Mouse (Mus musculus): ENCODE results near the gene Wnt4. TPM values are rescaled to one million over a fixed set of nuclear protein-coding genes. Genes with fewer than 3 reads are reported as not detected.

The Wnt4 gene
- polyA plus RNA-seq, 1 experiment from 2014 or later, result 1.9 TPM

DNA sequence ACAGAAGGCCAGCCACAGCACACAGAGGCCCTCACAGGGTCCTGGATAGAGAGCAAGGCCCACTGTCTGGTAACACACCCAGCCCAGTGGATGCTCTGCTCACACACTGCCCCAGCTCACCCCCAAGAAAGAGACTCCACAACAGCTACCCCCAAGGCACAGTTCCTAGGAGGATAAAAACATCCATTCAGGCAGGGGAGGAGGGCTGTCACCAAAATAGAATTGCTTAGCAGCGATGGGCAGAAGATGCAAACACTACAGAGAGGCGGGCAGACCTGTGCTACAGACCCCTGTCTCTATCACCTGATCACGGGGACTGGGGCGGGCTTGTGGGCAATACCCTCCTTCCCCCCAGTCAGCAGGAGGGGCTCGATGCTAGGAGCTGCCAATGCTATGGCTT lies 17.2 kb downstream of the Wnt4 start:
- Histone ChIP-seq H3K9ac (no peak overlapping the region), H3K36me3 (no peaks in the 10 kb centered on the region), H3K4me1 (no peaks in the 10 kb centered on the region), H3K4me3 (no peak overlapping the region), H3K27me3 (no peaks in the 10 kb centered on the region), H3K9me3 (no peaks in the 10 kb centered on the region), H3K4me2 (no peak overlapping the region), H3K27ac (no peak overlapping the region)
- ATAC-seq (ENCODE audit: borderline replicate concordance, extremely low read depth, low FRiP score, low TSS enrichment), result no peak
- WGBS, result 73% methylated on average over 5 of the region's 5 CpGs

DNA sequence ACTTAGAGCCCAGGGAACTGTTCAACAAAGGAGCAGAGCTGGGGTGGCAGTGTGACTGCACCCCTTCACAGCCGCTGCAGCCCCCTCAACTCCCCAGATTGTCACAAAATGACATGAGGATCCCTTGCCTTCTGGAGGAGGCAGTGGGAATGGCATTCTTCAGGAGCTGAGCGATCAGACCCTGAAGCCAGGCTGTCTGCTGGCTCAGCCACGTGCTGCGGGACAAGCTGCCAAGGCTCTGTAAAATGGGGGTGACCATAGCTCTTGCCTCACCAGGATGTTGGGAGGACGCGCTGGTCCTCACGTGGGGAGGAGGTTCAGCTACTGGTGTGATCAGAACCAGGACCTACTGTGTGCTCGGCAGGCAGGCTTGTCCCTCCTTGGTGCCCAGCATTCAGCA lies 17.7 kb downstream of the Wnt4 start:
- Histone ChIP-seq H3K4me2 (no peak overlapping the region), H3K4me3 (no peak overlapping the region), H3K4me1 (no peaks in the 10 kb centered on the region), H3K36me3 (no peaks in the 10 kb centered on the region), H3K27me3 (no peaks in the 10 kb centered on the region), H3K27ac (no peak overlapping the region), H3K9ac (no peak overlapping the region), H3K9me3 (no peaks in the 10 kb centered on the region)
- ATAC-seq (ENCODE audit: borderline replicate concordance, extremely low read depth, low FRiP score, low TSS enrichment), result no peak
- WGBS, result 79% methylated on average over 8 of the region's 8 CpGs

DNA sequence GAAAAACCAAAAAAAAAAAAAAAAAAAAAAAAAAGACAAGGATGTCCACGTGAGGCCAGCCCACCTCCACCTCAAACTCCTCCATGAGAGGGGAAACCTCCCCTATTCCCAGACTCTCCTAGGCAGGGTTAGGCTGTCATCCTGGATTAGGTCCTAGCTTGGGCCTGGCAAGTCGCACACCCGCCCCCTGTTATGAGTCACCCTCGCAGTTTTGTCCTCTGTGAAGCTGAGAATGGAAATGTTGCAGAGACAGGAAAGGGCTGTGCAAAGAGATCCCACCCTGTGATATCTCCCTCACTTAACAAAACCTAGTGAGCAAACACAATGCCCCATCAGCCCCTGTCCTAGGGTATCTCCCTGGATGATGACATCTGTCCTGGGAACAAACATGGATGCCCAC lies 20.3 kb downstream of the Wnt4 start:
- Histone ChIP-seq H3K9ac (no peak overlapping the region), H3K4me2 (no peak overlapping the region), H3K9me3 (no peaks in the 10 kb centered on the region), H3K27ac (no peak overlapping the region), H3K4me3 (no peak overlapping the region), H3K36me3 (no peaks in the 10 kb centered on the region), H3K4me1 (no peaks in the 10 kb centered on the region), H3K27me3 (no peaks in the 10 kb centered on the region)
- WGBS, result 80% methylated on average over 4 of the region's 4 CpGs
- ATAC-seq (ENCODE audit: borderline replicate concordance, extremely low read depth, low FRiP score, low TSS enrichment), result no peak

DNA sequence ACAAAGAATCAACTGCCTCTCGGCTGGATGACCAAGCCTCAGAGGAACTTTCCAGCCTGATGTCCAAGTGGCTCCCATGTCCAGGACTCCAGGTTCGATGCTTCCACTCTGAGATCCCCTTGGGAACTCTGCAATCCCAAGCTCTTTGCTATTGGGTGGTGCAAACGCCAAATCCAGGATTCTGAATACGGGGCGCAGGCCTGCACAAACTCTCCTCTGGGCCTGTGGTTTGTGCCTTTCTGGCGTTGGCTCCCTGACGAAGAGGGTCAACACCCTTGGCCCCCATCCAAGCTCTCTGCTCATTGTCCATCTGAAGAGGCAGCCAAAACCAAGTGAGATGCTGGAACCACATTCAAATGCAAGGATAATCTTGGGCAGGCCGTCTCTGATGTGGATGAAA lies 21.1 kb downstream of the Wnt4 start:
- Histone ChIP-seq H3K4me3 (no peak overlapping the region), H3K4me2 (no peak overlapping the region), H3K4me1 (no peaks in the 10 kb centered on the region), H3K27me3 (no peaks in the 10 kb centered on the region), H3K27ac (no peak overlapping the region), H3K9me3 (no peaks in the 10 kb centered on the region), H3K36me3 (no peaks in the 10 kb centered on the region), H3K9ac (no peak overlapping the region)
- 68% methylated on average over 8 of the region's 8 CpGs for WGBS
- ATAC-seq (ENCODE audit: borderline replicate concordance, extremely low read depth, low FRiP score, low TSS enrichment), result no peak

DNA sequence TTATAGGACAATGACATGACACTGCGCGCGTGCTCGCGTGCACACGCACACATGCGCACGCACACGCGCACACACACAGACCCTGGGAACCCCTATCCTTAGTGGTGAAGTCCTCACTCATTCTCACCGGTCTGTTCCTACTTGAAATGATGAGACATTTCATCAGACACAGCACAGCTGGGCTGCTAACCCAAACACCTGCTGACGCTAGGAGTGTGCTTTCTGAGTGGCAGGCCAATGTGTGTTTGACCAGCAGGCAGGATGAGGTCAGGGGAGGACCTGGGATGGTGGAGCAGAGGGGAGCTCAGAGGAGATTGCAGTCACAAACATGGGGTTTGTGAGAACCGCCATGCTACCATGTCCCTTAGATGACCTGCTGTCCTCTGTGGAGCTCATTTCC lies 22.9 kb downstream of the Wnt4 start:
- H3K36me3 ChIP-seq, result no peaks in the 10 kb centered on the region
- no peaks in the 10 kb centered on the region for H3K9me3 ChIP-seq
- no peak overlapping the region for H3K27ac ChIP-seq
- no peak overlapping the region for H3K4me2 ChIP-seq
- no peak overlapping the region for H3K9ac ChIP-seq
- H3K27me3 ChIP-seq, result no peaks in the 10 kb centered on the region
- no peak for ATAC-seq (ENCODE audit: borderline replicate concordance, extremely low read depth, low FRiP score, low TSS enrichment)
- 87% methylated on average over 13 of the region's 13 CpGs for WGBS
- no peak overlapping the region for H3K4me3 ChIP-seq
- H3K4me1 ChIP-seq, result no peaks in the 10 kb centered on the region

DNA sequence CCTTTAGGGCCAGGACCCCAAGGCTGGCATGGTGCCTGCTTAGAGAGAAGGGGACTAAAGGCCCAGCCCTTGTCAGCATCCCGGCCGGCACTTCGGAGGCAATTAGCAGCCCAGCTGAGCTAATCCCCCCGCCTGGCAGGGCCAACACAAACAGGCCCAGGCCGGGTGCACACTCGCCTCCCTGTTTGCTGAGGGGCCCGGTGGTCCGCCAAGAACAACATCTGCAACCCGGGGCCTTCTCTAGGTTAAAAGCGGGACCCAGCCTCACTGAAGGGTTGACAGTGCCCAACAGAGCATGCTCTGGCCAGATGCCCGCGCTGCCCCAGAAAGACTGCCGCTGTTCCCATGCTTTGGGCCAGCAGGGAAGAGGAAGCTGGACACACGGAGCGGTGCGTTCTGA lies 24.3 kb downstream of the Wnt4 start:
- H3K9me3 ChIP-seq, result no peaks in the 10 kb centered on the region
- no peak overlapping the region for H3K9ac ChIP-seq
- WGBS, result 51% methylated on average over 16 of the region's 16 CpGs
- H3K27me3 ChIP-seq, result no peaks in the 10 kb centered on the region
- no peak overlapping the region for H3K27ac ChIP-seq
- H3K4me2 ChIP-seq, result no peak overlapping the region
- no peak for ATAC-seq (ENCODE audit: borderline replicate concordance, extremely low read depth, low FRiP score, low TSS enrichment)
- no peaks in the 10 kb centered on the region for H3K36me3 ChIP-seq
- no peak overlapping the region for H3K4me3 ChIP-seq
- peaks cover 6% of the 10 kb centered on the region; the same call in 1 of the 2 replicates for H3K4me1 ChIP-seq

DNA sequence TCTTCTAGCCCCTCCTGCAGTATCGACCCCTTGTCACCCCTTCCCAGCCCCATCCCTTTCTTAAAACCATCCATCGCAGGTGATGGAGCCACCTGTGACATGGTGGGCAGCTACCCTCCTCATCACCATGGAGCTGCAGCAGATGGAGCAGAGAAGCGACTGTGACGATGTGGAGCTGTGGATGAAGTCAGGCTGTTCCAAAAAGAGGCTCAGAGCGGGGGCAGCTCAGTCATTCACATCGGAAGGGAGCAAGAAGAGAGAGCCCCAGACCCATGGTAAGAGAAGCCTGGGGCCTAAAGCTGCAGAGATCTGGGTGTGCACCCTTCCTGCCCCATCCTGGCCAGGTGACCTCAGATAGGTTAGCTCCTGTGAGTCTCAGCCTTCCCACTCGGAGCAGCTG lies 26.8 kb downstream of the Wnt4 start:
- H3K36me3 ChIP-seq, result no peaks in the 10 kb centered on the region
- H3K4me2 ChIP-seq, result no peak overlapping the region
- 75% methylated on average over 7 of the region's 7 CpGs for WGBS
- H3K27ac ChIP-seq, result no peak overlapping the region
- no peaks in the 10 kb centered on the region for H3K9me3 ChIP-seq
- ATAC-seq (ENCODE audit: borderline replicate concordance, extremely low read depth, low FRiP score, low TSS enrichment), result no peak
- no peak overlapping the region for H3K4me3 ChIP-seq
- no peaks in the 10 kb centered on the region for H3K27me3 ChIP-seq
- peaks cover 6% of the 10 kb centered on the region; the same call in 1 of the 2 replicates for H3K4me1 ChIP-seq
- H3K9ac ChIP-seq, result no peak overlapping the region

DNA sequence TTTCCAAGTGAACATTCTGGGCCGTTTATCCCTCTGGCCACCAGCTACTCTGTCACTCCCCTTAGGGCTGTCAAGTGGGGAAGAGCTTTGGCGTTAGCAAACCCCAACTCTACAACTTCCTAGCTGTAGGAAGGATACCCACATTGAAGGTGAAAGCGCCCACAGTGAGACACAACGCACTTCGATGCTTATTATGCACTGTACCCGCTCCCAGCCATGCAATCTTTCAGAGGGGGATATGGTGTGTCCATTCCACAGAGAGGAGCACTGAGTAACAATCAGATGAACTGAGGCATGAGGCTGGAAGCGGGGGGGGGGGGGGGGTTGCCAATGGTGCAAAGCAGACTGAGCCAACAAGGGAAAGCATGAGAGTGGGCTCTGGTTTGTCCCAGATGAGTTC lies 27.8 kb downstream of the Wnt4 start:
- Histone ChIP-seq H3K27me3 (no peaks in the 10 kb centered on the region), H3K27ac (no peak overlapping the region), H3K9ac (no peak overlapping the region), H3K4me2 (no peak overlapping the region), H3K9me3 (no peaks in the 10 kb centered on the region), H3K4me3 (no peak overlapping the region), H3K36me3 (0 out of 2 replicates have a peak, but pooled peaks cover 2% of the 10 kb centered on the region), H3K4me1 (peaks cover 6% of the 10 kb centered on the region; the same call in 1 of the 2 replicates)
- ATAC-seq (ENCODE audit: borderline replicate concordance, extremely low read depth, low FRiP score, low TSS enrichment), result no peak
- 80% methylated on average over 7 of the region's 7 CpGs for WGBS

DNA sequence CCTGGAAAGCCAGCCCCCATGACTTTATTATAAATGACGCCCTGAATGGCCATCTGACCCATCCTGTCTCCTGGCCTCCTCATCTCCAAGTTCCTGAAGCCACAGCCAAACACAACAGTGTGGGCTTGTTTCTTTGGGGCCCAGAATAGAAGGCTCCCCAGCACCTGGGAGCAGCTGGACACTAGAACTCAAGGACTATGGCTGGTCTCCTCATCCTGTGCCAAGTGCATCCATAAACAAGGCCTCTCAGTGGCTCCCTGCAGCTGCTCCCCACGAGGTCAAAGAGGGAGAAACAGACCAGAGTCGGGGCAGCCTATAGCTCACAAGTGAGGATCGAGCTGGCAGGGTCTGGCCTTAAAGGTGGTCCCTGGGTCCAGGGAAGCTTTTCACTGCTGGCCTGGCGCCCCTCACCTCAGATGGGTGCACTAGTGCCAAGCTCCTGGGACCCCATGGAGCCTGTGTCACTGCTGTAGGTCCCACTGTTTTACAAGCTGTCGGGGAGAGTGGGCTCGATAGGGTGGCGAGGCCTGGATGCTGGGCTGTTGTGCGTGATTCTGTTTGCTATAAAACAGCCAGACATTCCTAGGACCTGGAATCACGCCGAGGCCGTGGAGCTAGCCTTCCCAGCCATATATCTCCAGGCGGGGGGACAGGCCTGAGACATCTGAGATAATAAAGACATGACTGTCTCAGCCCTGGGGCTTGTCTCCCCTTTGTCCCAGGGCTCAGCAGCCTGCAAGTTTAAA lies 28.7 kb downstream of the Wnt4 start:
- Histone ChIP-seq H3K4me3 (no peak overlapping the region), H3K27ac (no peak overlapping the region), H3K9me3 (no peaks in the 10 kb centered on the region), H3K36me3 (0 out of 2 replicates have a peak, but pooled peaks cover 6% of the 10 kb centered on the region), H3K4me2 (no peak overlapping the region), H3K4me1 (peaks cover 6% of the 10 kb centered on the region; the same call in 1 of the 2 replicates), H3K27me3 (no peaks in the 10 kb centered on the region), H3K9ac (no peak overlapping the region)
- WGBS, result 62% methylated on average over 13 of the region's 13 CpGs
- ATAC-seq (ENCODE audit: borderline replicate concordance, extremely low read depth, low FRiP score, low TSS enrichment), result no peak

DNA sequence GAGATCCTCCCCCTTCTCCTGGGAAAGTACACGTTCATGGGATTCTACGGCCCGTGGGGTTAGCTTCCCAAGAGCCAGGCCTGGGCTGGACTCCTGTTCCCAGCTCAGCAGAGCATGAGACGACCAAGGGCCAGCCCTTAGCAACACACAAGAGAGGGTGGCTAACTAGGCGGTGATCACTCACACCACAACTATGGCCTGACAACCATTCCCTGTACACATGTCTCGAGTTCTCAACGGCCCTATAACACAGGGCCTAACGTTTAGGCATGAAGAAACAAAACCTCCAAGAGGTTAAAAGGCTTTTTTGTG lies 29.2 kb downstream of the Wnt4 start:
- Histone ChIP-seq H3K27ac (no peak overlapping the region), H3K36me3 (0 out of 2 replicates have a peak, but pooled peaks cover 6% of the 10 kb centered on the region), H3K27me3 (no peaks in the 10 kb centered on the region), H3K9ac (no peak overlapping the region), H3K4me2 (no peak overlapping the region), H3K4me1 (peaks cover 6% of the 10 kb centered on the region; the same call in 1 of the 2 replicates), H3K4me3 (no peak overlapping the region), H3K9me3 (no peaks in the 10 kb centered on the region)
- WGBS, result 61% methylated on average over 8 of the region's 8 CpGs
- ATAC-seq (ENCODE audit: borderline replicate concordance, extremely low read depth, low FRiP score, low TSS enrichment), result no peak

DNA sequence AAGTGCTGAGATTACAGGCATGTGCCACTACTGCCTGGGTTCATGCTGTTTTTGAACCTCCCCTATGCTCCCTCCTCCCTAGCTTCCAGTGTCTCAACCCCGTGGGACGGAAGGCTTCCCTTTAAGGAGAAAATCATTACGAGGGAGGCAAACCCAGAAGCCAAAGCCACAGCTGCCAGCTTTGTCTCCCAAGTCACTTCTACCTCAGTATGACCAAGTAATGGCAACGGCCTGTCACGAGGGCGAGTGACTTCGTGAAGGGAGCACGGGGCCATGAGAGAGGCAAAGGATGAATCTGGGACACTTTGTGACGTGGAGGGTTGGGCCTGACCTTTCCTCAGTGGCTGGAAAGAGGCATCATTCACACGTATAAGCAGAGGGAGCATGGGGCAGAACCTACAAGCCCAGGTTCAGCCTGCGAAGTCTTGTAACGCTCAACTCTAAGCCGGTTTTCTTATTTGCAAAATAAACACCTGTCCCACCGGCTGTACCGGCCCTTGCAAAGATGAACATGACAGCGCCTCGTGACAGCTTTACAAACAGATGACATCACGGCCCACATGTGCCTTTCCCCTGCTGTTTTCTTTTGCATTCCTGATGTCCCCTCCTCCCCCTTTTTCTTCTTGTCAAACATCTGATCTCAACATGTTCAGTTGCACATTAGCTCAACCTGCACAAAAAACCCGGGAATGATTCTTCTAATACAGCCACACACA lies 29.9 kb downstream of the Wnt4 start:
- H3K4me3 ChIP-seq, result no peak overlapping the region
- H3K27me3 ChIP-seq, result no peaks in the 10 kb centered on the region
- no peak overlapping the region for H3K27ac ChIP-seq
- no peaks in the 10 kb centered on the region for H3K9me3 ChIP-seq
- H3K4me2 ChIP-seq, result no peak overlapping the region
- peaks cover 6% of the 10 kb centered on the region; the same call in 1 of the 2 replicates for H3K4me1 ChIP-seq
- no peak overlapping the region for H3K9ac ChIP-seq
- WGBS, result 47% methylated on average over 19 of the region's 19 CpGs
- 0 out of 2 replicates have a peak, but pooled peaks cover 9% of the 10 kb centered on the region for H3K36me3 ChIP-seq
- no peak for ATAC-seq (ENCODE audit: borderline replicate concordance, extremely low read depth, low FRiP score, low TSS enrichment)

DNA sequence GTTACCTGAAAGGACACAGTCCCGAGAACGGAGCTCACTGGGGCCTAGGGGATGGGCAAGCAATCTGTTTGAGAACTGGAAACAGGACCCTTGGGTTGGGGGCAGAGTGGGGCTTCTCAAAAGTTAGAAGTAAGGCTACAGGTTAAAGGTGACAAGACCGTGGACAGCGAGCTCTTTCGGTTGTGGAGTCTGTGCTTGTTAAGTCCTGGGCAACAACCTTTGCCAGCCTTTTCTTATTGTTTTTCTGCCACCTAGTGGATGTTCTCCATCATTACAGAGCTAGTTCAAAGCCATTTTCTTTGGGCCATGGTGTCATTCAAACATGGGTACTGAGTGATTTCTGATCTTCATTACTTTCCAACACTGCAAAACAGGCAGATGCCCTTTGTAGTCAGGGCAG lies 31.1 kb downstream of the Wnt4 start:
- WGBS, result 41% methylated on average over 5 of the region's 5 CpGs
- H3K27ac ChIP-seq, result no peak overlapping the region
- H3K4me2 ChIP-seq, result no peak overlapping the region
- no peaks in the 10 kb centered on the region for H3K9me3 ChIP-seq
- no peaks in the 10 kb centered on the region for H3K27me3 ChIP-seq
- 0 out of 2 replicates have a peak, but pooled peaks cover 12% of the 10 kb centered on the region for H3K36me3 ChIP-seq
- H3K4me3 ChIP-seq, result no peak overlapping the region
- H3K9ac ChIP-seq, result no peak overlapping the region
- H3K4me1 ChIP-seq, result peaks cover 6% of the 10 kb centered on the region; the same call in 1 of the 2 replicates
- no peak for ATAC-seq (ENCODE audit: borderline replicate concordance, extremely low read depth, low FRiP score, low TSS enrichment)
